Mouse (Mus musculus): ENCODE data around the gene Gm17657.

Gene Gm17657

DNA sequence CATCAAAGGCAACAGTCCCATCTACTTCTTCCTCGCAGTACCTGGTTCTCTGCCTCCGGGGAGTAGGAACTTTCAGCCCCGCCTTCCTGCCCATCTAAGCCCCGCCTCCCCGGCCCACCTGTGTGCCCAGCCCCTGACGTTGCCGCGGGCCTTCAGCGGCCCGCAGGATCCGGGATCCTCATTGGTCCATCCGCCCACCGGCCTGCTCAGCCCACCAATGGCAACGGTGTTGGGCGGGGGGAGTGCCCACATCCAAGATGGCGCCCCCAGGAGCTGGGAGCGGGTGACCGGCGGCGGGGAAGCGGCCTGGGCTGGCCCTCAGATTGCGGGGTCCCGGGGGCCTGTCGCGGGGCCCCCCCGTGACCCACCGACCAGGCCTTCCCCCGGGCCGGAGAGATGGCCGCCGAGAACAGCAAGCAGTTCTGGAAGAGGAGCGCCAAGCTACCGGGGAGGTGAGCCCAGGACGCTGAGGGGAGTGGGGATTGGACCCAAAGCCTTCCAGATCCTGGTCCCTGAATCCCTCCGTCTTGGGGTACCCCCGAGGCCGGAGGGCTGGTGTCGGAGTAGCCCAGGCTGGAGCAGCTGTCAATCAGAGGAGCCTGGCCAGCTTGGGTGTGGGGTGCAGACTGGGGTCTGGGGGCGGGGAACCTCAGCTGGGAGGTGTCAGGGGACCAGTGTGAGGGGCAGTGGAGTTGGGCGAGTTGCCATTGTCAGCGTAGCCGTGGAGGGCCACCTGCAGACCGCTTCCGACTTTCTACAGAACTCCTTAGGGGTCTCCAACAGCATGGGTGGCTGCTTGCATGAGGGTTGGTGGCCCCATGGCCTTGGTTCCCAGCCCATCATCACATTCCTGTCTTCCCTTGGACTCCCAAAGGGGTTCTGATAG is at the start of gene Gm17657, which contains the start of gene Tbc1d22b:
Gm17657 (minus strand) TSS at position 96 of the 886 bp plus-strand sequence.
Tbc1d22b (plus strand) TSS at position 243 of the 886 bp plus-strand sequence.
- peak; percentile 95 for DNase-seq

DNA sequence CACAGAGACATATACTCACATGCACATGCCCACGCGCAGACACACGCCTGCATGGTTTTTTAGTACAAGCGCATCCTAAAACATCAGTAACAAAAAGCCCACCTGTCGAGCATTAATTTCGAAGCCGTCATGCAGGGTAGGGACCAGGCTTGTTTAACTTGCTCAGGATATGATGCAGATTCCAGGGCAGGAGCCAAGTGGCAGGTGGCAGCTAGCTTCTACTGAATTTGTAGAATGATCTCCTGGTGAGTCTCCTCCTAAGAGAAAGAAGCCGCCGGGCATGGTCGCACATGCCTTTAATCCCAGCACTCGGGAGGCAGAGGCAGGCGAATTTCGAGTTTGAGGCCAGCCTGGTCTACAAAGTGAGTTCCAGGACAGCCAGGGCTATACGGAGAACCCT is 49.6 kb upstream of the Gm17657 start:
- no peak for DNase-seq

DNA sequence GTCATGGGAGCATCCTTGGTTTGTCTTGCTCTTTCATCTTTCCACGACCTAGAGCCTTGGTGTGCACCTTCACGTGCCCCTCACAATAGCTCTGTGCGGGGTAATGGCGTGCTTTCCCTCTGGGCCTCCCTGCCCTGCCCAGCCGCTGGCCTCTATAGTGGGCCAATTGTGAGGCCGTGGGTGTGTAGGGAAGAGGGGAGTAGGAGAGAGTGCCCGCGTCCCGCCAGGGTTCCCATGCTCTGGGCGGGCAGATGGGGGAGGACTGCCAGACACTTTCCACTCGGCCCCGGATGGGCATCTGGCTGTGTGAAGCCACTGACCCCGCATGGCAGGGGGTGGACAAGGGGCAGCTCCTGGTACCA is 47.3 kb upstream of the Gm17657 start:
- no peak for DNase-seq

DNA sequence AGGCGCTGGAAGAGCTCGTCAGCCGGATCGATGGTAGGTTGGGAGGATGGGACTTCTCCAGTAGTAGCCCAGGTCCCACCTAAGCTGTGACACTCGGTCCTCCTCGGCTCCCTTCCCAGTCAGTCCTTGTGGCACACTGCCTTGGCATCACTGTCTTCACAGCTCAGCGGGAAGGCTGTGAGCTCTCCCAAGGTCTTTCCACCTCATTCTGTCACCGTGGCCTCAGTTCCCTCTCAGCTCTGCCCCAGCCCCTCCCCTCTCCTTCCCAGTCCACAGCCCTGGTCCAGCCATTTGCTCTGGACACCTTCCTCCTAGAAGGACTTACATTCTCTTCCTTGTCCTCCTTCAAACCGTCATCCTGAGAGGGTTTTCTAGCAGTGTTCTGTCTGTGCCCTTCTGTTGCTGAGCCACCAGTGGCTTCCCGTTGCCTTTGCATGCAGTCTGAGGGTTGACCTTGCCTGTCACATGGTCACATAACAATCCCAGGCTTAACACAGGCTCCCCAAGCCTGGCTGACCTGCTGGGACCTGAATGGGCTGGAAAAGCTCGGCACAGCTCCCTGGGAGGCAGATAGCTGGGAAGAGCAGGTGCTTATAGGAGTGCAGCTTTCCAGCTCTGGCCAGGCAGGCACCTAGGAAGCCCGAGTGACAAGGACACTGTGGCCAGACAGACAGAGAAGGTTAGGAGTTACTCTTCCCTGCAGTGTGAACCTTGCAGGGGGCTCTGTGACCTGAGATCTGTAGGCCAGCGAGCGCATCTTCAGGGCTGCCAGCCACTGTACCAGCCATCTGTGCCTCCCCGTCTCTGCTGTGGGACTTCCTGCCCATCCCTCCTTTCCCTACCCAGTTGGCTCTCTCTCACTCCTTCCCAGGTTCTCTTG is 46.7 kb upstream of the Gm17657 start:
- no peak for DNase-seq

DNA sequence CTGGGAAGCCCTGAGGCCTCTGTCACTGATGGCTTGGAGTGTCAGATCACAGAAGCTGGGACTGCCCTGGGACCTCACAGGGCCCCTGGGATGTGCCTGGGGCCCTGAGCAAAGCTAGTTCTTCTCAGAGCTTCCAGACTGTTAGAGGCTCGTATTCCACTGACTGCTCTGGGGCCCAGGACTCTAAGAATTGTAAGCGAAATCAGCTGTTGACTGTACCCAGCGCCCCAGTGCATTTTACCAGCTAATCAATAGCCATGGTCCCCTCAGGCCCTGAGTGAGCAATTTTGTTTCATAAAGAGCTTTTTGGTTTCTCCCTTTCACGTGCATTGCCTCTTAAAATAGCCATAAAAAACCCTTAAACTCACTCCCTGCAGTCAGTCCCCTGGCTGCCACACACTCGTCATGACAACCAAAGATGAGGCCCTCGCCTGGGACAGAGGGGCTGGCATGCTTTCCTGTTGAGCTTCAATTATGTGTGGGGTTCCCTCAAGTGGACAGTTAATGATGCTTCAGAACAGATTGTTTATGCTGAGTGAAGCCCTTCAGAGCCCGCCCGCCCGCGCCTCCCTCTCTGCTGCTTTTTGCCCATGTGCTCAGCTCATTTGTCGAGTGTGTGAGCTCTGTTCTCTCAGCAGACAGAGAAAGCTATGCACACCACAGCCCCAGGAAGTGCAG is 39.9 kb upstream of the Gm17657 start:
- DNase-seq: no peak

DNA sequence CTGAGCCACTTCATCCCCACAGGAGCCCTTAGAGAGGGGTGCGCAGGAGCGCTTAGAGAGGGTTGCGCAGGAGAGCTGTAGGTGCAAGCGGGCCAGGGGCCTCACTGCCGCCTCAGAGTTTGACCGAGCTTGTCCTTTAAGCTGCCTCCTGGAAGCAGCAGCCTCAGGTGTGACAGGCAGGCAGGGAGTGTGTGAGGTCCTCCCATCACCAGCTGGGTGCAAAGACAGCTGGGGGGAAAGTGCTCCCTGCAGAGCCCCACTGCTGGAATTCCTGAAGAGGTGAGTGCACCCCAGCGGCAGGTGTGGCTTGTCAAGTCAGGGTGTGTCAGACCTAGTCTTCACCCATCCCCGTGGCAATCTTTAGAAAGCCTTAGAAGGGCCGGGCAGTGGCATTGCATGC is 37.5 kb upstream of the Gm17657 start:
- no peak for DNase-seq

DNA sequence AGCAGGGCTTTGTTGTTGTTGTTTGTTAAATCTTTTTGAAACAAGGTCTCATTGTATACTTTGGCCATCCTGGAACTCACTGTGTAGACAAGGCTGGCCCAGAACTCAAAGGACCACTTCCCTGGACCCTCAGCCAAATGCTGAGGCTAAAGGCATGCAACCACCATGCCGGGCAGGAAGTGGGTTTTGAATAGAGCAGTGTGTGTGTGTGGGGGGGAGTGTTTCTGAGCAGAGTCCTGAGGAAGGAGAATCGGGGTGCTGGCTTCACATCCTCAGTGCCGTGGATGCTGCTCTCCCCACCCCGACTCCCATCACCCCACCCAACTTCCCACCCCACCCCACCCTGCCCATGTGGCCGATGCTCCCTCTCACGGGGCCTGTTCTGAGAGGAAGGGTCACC is 36.0 kb upstream of the Gm17657 start:
- no peak for DNase-seq

DNA sequence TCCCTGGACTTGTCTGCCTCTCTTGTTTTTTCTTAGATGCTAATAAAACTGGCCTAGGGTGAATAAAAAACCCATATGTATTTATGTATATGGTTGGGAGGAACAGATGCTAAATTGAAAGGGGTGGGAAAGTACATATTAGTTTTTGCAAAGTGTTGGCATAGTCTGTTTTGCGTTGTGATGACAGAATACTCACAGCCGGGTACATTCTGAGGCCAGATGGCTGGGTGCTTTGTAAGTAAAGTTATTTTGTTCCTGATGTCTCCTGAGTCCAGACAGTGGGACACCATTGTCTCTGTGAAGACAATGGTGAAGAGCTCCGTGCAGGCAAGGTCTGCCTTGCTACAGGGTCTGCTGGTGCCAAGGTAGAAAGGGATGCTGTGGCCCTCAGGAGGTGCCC is 35.3 kb upstream of the Gm17657 start:
- DNase-seq: no peak

DNA sequence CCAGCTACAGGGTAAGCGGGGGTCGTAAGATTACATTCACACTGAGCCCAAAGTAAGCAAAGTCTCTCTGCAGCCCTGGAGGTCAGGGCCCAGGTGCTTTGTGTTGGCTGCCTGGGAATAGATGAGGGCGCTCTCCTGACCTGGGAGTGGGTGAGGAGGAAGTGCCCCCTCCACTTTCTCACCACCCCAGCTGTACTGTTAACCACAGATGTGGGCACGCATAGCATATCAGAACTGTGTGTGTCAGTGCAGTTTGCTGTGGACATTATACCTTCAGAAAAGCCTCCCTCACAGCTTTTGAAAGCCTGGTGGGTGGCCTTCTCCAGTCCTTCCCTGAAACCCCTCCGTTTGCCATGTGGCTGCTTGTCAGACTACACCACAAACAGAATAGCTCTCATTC is 34.9 kb upstream of the Gm17657 start:
- no peak for DNase-seq

DNA sequence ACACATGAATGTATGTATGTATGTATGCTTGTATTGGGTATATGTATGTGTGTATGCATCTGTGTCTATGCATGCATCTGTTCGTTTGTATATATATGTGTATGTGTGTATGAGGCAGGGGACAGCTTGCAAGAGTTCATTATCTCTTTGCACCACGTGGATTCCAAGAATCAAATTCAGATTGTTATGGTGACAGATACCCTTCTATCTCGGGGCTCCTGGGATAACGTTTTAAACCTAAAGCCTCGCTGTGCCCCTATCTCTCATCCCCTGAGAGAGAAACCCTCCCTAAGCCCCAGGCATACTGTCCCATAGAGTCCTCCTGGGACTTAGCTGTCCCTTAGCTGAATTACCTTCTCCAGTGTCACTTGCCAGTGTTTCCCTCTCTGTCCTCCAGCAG is 34.1 kb upstream of the Gm17657 start:
- DNase-seq: no peak

DNA sequence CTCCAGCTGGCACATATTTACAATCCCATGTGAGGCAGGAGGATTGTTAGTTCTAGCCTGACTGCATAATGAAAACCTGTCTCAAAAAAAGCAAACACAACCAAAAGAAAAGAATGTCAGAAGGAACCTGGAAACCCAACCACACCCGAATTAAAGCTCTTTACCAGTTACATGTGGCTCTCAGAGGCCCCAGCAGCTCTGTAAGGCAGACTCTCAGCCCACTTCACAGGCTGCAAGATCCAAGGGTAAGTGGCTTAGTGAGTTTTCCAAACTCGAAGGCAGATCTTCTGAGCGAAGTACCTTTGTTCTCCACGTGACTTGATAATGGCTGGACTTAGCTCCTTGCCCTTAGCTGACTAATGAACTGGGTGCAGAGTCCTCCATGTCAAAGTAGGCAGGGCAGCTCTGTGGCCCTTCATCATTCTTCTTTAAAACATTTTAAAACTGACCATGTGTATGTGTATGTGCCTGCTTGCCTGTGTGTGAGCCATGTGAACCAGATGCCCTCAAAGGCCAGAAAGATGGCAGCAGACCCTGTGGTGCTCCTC is 30.2 kb upstream of the Gm17657 start:
- DNase-seq: no peak

DNA sequence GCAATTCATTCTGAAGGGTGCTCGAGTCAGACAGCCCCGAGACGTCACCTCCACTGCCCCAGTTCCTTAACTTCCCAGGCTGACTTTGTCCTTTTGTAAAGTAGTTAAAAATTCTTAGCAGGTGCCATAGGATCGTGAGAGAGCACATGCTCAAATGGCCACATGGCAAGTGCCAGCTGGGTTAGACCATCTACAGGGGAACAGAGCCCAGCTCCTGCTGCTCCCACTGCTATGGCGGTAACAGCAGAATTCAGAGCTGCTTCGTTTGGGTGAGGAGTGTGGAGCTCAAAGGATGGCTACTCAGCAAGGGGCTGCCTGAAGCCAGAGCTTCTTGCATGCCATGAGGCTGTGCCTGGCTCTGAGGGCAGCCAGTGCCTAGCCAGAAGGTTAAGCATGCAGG is 20.4 kb upstream of the Gm17657 start:
- no peak for DNase-seq

DNA sequence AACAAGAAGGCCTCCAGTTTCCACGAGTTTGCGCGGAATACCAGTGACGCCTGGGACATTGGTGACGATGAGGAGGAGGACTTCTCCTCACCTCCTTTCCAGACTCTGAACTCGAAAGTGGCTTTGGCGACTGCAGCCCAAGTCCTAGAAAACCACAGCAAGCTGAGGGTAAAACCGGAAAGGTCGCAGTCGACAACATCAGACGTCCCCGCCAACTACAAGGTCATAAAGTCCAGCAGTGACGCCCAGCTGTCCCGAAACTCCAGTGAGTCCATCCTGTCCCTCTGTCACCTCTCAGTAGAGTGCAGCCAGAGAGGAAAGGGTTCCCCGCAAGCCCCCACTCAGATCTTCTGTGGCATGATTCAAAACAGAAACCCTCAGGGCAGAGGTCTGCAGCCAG is 19.0 kb upstream of the Gm17657 start:
- no peak for DNase-seq

DNA sequence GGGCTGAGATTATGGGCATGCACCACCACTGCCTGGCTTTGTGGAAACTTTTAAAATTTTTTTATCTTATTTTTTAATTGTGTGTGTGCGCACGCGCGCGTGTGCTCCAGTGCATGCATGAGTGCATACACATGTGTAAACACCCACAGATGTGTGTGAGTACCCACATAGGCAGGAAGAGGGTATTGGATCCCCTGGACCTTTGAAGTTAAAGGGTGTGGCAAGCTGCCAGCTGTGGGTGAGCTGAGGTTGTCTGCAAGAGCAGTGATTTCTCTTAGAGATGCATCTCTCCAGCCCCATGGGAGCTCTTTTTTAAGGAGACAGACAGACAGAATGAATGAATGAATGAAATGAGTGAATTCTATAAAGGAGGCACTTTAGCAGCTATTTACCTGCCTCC is 16.1 kb upstream of the Gm17657 start:
- no peak for DNase-seq

DNA sequence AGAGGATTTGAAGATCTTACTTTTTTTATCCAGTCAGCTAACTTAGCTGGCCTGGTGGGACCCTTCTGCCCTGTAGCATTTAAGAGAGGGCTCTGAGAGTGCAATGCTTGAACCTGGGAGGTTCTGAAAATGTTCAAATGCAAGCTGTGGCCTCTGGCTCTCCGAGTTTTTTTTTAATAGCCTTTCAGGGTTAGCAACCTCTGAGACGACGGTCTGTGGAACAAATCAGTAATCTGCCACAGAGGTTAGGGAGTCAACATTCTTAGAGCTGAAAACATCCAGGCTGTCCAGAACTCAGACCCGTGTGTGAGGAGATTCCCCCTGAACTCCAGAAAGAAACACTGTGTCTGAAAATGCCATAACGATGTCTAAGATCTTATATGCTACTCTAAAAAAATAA is 9.0 kb upstream of the Gm17657 start:
- DNase-seq: no peak

DNA sequence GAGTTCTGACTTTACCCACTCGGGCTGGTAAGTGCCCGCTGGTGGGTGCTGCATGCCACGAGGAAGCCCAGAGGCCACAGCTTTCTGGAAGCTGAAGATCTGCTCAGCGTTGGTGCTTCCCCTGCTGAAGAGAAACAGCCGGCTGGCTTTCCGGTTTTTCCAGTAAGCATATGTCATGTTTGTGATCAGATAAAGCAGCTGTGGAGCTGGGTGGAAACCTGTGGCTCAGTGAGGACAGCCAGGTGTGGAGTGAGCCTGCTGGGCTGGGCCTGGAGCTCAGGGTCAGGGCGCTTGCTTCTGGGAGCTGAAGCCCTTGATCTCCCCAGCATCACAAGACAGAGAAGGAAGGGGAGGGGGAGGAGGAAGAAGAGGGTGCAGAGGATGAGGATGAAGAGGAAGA is 7.5 kb upstream of the Gm17657 start:
- no peak for DNase-seq

DNA sequence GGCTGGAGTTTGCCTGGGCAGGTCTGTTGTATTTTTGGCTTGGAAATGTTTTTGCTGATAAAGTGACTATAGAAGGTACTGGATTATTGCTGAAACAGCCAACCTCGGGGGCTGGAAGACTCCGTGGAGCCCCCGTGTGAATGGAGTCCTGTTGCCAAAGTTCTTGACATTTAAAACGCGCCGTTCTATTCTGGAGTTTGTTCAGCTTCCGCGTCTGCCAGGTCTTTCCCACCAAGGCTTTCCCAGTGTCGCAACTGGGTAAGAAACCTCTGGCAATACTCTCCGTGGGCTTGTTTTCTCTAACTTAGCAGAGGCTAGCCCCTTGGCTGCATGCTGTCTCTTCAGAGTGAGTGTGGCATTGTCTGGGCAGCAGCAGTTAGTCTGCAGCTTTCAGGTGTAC is 7.0 kb upstream of the Gm17657 start:
- DNase-seq: no peak

DNA sequence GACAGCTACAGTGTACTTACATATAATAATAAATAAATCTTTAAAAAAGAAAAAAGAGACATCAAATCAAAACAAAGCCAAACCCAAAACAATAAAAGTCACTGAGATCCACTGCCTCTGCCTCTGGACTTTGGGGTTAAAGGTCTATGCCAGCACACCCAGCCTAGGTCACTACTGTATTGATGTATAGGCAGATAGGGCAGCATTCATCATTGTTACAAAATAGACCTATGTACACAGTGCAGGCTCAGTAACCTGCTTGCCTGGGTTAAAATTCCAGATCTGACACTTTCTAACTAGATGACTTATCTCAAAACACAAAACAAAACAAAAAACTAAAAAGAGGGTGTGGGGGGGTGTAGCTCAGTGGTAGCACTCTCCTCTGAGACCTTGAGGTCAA is 4.7 kb upstream of the Gm17657 start:
- no peak for DNase-seq

DNA sequence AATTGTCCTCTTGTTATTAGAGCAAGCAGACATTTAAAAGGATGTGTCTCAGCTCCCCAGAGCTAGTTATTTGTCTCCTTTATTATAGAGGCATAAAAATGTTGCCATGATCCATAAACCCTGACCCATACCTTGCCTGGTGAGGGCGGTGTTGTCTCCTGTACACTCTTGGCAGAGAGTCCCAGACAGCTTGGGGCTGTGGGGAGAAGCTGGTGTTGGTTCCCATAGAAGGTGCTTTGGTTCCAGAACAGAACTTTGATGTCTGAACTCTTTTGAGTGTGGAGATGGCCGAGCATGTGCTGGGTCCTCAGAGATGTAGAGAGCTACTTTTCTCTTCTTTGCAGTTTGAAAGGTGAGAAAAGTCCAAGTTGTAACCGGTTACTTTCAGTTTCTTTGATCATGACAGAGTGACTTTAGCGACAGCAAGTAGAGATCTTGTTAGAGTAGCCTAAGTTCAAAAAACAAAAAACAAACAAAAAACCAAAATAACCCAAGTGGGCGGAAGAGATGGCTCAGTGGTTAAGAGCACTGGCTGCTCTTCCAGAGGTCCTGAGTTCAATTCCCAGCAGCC is 2.8 kb upstream of the Gm17657 start, which contains the start of gene Tmem217:
Tmem217 (minus strand) TSS at position 224 of the 571 bp plus-strand sequence.
- DNase-seq: no peak

DNA sequence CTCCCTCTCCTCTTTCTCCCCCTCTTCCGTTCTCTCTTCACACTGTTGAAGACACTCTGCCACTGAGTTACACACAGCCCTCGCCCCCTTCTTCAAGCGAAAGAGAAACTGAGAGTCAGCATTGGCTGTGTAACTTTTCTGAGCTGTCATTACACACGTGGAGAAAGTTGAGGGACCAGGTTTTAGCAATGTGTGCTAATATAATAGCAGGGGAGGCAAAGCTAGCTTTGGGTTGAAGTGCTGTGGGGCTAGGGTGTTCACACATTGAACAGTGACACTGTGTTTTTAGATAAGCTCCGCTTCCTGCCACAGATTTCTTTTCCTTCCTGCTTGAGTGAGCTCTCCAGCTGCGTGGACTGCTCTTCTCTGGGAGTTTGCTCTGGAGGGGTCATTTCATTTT is 1.6 kb upstream of the Gm17657 start:
- DNase-seq: no peak

DNA sequence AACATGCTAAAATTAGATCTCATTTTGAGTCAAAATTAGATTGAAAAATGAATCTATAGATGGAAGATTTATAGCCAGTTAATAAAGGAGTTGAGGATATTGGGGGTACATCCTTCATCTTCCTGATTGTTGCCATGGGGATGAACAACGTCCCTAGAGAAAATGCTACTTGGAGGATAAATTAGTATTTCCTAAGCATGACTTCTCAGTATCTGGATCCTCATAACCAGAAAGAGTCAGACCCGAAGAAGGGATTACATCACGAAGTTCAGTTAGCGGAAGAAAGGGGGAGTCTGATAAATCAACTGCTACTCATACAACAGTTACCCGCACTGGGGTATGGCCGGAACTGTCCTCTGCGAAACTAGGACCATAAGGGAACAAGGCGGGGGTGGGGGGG is 444 bp downstream of the Gm17657 start:
- DNase-seq: no peak

DNA sequence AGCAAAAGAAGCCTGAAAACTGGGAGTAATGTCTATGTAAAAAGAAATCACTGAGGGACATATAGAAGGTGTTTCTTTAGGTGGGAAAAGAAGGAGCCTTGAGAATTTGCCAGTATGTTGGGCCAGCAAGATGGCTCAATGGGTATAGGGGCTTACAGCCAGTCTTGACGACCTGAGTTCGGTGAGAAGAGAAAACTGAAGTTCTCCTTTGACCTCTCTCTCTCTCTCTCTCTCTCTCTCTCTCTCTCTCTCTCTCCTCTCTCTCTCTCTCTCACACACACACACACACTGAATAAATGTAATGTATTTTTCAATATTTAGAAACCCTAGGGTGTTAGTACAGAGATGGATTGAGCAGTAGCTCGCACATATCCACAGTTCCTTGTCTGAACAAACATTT is 944 bp downstream of the Gm17657 start:
- DNase-seq: no peak

DNA sequence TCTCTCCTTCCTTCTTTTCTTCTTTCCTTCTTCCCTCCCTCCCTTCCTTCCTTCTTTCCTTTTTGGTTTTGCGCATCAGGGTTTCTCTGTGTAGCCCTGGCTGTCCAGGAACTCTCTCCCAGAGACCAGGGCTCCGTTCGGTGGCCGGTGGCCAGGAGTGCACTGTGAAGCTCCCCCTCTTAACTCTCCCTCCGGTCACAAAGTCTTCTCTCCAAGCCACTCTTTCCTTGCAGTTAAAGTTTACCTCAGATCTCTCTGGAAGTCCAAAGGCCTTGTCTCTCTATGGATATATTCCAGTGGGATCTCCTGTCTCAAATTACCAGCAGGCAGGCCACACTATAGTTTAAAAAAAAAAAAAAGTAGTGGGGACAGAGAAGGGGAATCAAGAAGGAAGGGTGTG is 4.2 kb downstream of the Gm17657 start:
- no peak for DNase-seq
